Mouse (Mus musculus) cerebellum, adult 2 months (tissue): Measurements from ENCODE around the gene Rbck1. TPM values are rescaled to one million over a fixed set of nuclear protein-coding genes. Genes with fewer than 3 reads are reported as not detected.

ENCODE experiments used
- DNase-seq, 2 experiments: peaks; one replicate each; pipeline ENCODE4 v3.0.0; 2021
- H3K27ac ChIP-seq: fragments of 200-500 bp; 2 replicates; pipeline ENCODE4 v1.5.1; 2012; ENCODE audit warnings: low read length, control low read depth, inconsistent platforms; ENCODE audit not compliant: insufficient read depth
- H3K27me3 ChIP-seq: fragments of 200-500 bp; 2 replicates; pipeline ENCODE4 v1.6.1; 2012; ENCODE audit warnings: inconsistent platforms, mild to moderate bottlenecking, low read length, moderate library complexity; ENCODE audit not compliant: control insufficient read depth, insufficient read depth
- H3K4me1 ChIP-seq: fragments of 200-500 bp; 2 replicates; pipeline ENCODE4 v1.6.1; 2011; ENCODE audit warnings: low read length; ENCODE audit not compliant: control insufficient read depth, insufficient read depth
- H3K4me3 ChIP-seq: fragments of 200-500 bp; replicated peaks from 2 replicates; pipeline ENCODE3; 2011; ENCODE audit warnings: mild to moderate bottlenecking, low read depth, low read length, control low read depth; ENCODE audit not compliant: insufficient read depth
- CTCF ChIP-seq: fragments of 200-500 bp; IDR thresholded peaks from 2 replicates; pipeline ENCODE4 v1.5.1; 2011; ENCODE audit warnings: low read depth, mild to moderate bottlenecking, control low read depth, low read length, moderate library complexity, borderline replicate concordance; ENCODE audit not compliant: insufficient read depth
- POLR2A ChIP-seq: fragments of 200-500 bp; IDR thresholded peaks from 2 replicates; pipeline ENCODE4 v1.6.1; 2011; ENCODE audit warnings: low read length, control low read depth, borderline replicate concordance; ENCODE audit not compliant: insufficient read depth
- WGBS: fragments of 180-500 bp; shearing (Covaris S2); methylation state at CpG from one replicate; pipeline ENCODE4 v1.1.7; 2018; 5-methylcytosine and 5-hydroxymethylcytosine counted together
- polyA plus RNA-seq: library from polyadenylated mRNA; depleted of rRNA; stranded (reverse); fragments of >200 nt; gene quantifications from 2 replicates; pipeline ENCODE4 v1.2.3, GENCODE M21; 2012

The Rbck1 gene
- polyA plus RNA-seq, 1 experiment = 208 TPM

- no peaks in the 10 kb centered on the region for H3K4me1 ChIP-seq
- TF ChIP-seq CTCF = no peak
- TF ChIP-seq POLR2A = no peak
- H3K27me3 ChIP-seq = no peaks in the 10 kb centered on the region
- no peak for DNase-seq
- WGBS = 91% methylated on average over 6 of the region's 6 CpGs
- H3K27ac ChIP-seq = no peak overlapping the region
- H3K4me3 ChIP-seq = no peak overlapping the region
Observed at GRCm38 (mm10) chr2:152349205-152349604, 16.8 kb upstream of the Rbck1 start.

DNA sequence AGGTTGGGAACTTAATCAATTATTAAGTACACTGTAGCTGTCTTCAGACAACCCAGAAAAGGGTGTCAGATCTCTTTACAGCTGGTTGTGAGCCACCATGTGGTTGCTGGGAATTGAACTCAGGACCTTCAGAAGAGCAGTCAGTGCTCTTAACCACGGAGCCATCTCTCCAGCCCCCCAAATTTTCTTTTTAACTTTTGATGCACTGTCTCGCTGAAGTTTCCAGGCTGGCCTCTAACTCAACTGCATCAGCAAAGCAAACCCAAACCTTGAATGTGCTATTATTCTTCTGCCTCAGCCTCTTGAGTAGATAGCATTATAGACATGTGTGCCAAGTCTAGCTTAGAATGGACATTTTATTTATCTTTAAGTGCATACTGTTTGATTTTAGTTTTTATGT lies 15.3 kb upstream of the Rbck1 start:
- 85% methylated on average over 2 of the region's 2 CpGs for WGBS

DNA sequence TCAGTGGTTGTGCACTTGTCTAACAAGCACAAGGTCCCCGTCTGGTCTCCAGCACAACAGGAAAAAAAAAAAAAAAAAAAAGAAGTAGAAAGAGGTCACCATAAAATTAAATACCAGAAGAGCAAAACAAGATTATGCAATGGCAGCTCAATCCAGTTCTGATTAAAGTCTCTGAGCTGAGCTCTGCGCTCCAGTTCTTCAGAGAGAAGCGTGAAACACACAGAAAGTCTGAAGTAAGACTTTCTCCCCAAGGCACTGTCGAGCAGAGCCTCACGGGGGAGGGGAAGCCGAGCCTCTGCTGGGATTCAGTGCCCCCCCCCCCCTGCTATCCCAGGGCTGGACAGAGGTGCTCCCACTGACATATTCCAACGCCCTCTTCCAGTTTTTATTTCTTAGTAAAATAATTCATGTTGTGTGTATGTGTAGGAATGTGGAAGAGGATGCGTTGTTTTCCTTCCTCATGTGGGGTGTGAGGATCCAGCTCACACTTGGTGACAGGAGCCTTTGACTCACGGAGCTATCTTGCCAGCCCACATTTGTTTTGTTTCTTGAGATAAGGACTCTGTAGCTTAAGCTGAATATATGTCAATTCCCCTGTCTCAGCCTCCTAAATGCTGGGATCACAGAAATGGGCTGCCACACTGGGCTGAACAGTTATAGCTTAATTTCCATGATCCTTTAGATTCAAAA lies 14.5 kb upstream of the Rbck1 start:
- no peak for TF ChIP-seq POLR2A
- TF ChIP-seq CTCF = no peak
- no peaks in the 10 kb centered on the region for H3K27me3 ChIP-seq

More for the DNA sequence above, 15.3 kb upstream of the Rbck1 start:
- Histone ChIP-seq H3K27ac (no peak overlapping the region), H3K4me1 (no peaks in the 10 kb centered on the region), H3K4me3 (no peak overlapping the region), H3K27me3 (no peaks in the 10 kb centered on the region)
- DNase-seq = no peak
- TF ChIP-seq CTCF = no peak
- no peak for TF ChIP-seq POLR2A

GRCm38 (mm10) chr2:152345393-152345792 lies 12.9 kb upstream of the Rbck1 start:
- DNase-seq = no peak
- H3K27me3 ChIP-seq = no peaks in the 10 kb centered on the region
- H3K27ac ChIP-seq = no peak overlapping the region
- 87% methylated on average over 6 of the region's 6 CpGs for WGBS
- no peak overlapping the region for H3K4me3 ChIP-seq
- H3K4me1 ChIP-seq = no peaks in the 10 kb centered on the region
- TF ChIP-seq CTCF = no peak
- no peak for TF ChIP-seq POLR2A

More for the DNA sequence above, 14.5 kb upstream of the Rbck1 start:
- Histone ChIP-seq H3K4me3 (no peak overlapping the region), H3K4me1 (no peaks in the 10 kb centered on the region), H3K27ac (no peak overlapping the region)
- DNase-seq = no peak
- WGBS = 70% methylated on average over 9 of the region's 9 CpGs

DNA sequence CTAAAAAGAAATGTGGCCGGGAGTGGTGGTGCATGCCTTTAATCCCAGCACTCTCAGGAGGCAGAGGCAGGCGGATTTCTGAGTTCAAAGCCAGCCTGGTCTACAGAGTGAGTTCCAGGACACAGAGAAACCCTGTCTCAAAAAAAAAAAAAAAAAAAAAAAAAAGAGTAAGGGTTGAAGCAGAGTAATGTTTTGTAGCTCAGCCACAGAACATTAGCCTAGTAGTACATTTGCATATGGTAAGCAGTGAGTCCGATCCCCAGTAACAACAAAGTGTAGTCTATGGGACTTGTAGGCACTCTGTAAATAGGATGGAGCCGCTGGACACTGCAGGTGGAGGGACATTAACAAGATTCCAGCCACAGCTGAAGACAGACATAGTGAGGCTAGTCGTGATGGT lies 12.5 kb upstream of the Rbck1 start:
- no peak overlapping the region for H3K4me3 ChIP-seq
- 87% methylated on average over 5 of the region's 5 CpGs for WGBS
- no peak for DNase-seq
- TF ChIP-seq CTCF = no peak
- no peak for TF ChIP-seq POLR2A
- no peak overlapping the region for H3K27ac ChIP-seq
- no peaks in the 10 kb centered on the region for H3K27me3 ChIP-seq
- no peaks in the 10 kb centered on the region for H3K4me1 ChIP-seq

DNA sequence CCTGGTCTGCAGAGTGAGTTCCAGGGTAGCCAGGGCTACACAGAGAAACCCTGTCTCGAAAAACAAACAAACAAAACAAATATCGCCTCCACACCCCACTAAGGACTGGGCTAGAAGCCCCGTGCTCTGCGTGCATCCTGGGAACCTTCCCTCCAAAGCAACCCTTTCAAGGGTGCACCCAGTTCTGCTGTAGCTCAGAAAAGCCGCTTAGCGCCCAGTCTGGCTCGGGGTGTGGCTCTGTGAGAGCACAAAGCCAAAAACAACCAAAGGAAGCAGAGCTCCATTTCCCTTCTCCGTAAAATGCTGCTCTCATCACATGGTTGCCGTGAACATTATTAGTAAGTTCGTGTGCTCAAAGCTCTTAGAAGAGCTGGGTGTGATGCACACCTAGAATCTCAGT lies 11.9 kb upstream of the Rbck1 start:
- DNase-seq = no peak
- no peaks in the 10 kb centered on the region for H3K27me3 ChIP-seq
- no peak overlapping the region for H3K27ac ChIP-seq
- peak overlapping the region; percentile 85 for H3K4me3 ChIP-seq
- 14% methylated on average over 10 of the region's 10 CpGs for WGBS
- TF ChIP-seq POLR2A (no peak), CTCF (no peak)
- H3K4me1 ChIP-seq = no peaks in the 10 kb centered on the region; the same call in 1 of the 2 replicates

DNA sequence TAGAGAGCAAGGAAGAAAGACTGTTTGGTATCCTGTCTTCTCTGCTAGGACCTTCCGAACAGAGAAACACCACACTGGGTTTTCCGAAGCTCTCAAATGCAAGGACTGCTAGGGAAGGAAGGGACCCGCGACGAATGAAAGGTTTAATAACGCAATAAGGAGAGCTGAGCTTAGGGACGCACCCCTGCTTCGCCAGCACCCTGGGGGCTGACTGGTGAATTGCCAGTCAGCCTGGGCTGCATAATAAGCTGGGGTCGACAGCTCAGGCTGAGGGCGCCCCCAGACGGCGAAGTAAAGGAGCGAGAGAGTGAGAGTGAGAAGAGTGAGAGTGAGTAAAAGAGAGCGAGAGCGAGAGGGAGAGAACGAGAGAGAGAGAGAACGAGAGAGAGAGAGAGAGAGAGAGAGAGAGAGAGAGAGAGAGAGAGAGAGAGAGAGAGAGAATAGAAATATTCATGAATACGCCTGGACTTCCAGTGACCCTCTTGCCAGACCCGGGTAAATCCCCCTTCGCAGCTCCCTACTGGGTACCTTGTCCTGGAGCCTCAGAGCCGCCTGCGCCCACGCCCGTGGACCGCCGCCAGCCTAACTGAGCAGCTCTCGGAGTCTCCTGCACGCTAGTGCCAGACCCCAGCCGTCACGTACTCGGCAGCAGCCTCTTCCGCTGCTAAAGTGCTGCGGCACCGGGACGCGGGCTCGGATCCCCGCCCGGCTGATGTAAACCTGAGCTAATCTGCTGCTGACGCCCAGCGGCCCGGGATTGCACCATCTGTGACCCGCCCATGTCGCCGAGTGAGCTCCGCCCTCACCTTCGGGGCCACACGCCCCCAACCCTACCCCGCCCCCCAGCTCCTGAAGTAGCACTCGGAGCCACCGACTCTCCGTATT lies 11.1 kb upstream of the Rbck1 start, which contains the start of gene Trib3:
Gene Trib3, minus strand, starts transcription at position 704 of the 885 bp plus-strand sequence.
- TF ChIP-seq POLR2A (peak; percentile 53; the same call in 1 of the 2 replicates), CTCF (peak; percentile 50; the same call in 1 of the 2 replicates)
- H3K4me1 ChIP-seq = no peaks in the 10 kb centered on the region; the same call in 1 of the 2 replicates
- H3K27me3 ChIP-seq = no peaks in the 10 kb centered on the region
- H3K27ac ChIP-seq = 0 out of 2 replicates have a peak within 1 kb of the TSS, but pooled peaks have one; percentile 34
- peak within 1 kb of the TSS; percentile 85 for H3K4me3 ChIP-seq
- under 1% methylated on average over 52 of the region's 52 CpGs for WGBS
- peak; percentile 79 to 80 for DNase-seq

DNA sequence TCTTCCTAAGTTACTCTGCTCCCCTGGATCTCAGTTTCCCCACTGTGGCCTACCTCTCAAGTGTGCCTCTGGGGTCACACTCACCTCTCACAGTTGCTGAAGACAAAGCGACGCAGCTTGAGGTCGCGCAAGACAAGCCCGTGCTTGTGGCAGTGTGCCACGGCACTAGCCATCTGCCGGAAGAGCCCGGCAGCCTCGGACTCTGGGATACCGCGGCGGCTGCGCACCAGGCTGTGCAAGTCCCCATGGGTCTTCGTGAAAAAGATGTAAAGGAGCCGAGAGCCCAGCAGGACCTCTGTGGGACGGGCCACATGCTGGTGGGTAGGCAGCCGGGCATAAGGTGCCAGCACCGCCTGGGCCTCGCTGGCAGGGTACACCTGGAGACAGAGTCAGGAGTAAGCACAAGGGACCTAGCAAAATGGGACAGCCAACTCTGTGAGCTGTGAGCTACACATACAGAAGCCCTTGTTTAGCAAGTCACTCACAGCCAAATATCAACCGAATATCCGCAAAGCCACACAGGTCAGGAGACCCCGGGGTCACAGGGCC lies 7.3 kb upstream of the Rbck1 start:
- TF ChIP-seq CTCF (no peak), POLR2A (no peak)
- WGBS = 27% methylated on average over 22 of the region's 22 CpGs
- Histone ChIP-seq H3K27ac (no peak overlapping the region), H3K27me3 (no peaks in the 10 kb centered on the region), H3K4me3 (no peak overlapping the region), H3K4me1 (no peaks in the 10 kb centered on the region; the same call in 1 of the 2 replicates)
- DNase-seq = peak; percentile 67 to 71
